In the genomic region with DNA sequence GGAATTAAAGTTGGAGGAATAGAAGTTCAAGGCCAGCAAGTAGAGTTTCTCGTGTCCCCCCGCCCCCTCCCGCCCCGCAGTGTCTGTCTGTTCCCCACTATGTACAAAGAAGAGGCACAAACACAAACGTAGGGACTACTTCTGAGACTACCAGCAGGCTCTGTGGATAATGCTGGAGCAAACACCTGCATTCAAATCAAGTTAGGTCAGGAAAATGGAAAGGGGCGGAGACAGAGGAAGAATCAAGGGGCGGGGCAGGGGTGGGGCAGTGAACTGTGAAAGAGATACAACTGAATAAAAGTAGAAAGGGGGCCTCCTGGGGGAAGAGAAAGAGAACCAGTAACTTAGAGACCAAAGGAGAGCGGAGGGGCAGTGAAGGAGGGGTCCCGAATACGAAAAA, we compare ENCODE assay signal across 13 mouse cellular contexts. TPM values are rescaled to one million over a fixed set of nuclear protein-coding genes. Genes with fewer than 3 reads are reported as not detected.
A peak's percentile ranks its signal among the peaks of the same experiment; 100 is the strongest.
DNase-seq lines count a peak whose midpoint lies in the region; ATAC-seq lines count a peak whose summit lies in the region.
"Had no signal": no experiment of that assay in that cellular context is flagged by ENCODE, and none has a peak within 500 bp of the region (broad histone marks: within the 10 kb centered on the region; RNA-seq: fewer than 3 reads in every experiment).

No protein-coding gene starts in this region.

- peaks cover 11% of the 10 kb centered on the region for H3K4me1 ChIP-seq in kidney, embryonic 16.5 days (ENCODE audit: insufficient read depth, low read length)
- peaks cover 23% of the 10 kb centered on the region for H3K4me1 ChIP-seq in hindbrain, embryonic 12.5 days
- peaks cover 22% of the 10 kb centered on the region for H3K4me1 ChIP-seq in neural tube, embryonic 13.5 days (replicated peaks)
- H3K4me1 ChIP-seq: intestine, embryonic 15.5 days had no signal

- H3K4me2 ChIP-seq in kidney, embryonic 16.5 days (replicated peaks; ENCODE audit: low read depth, low read length) = 0 out of 2 replicates have a peak overlapping the region, but pooled peaks have one; percentile 3
- H3K4me2 ChIP-seq in hindbrain, embryonic 12.5 days (replicated peaks) = peak overlapping the region; percentile 58
- H3K4me2 ChIP-seq in neural tube, embryonic 13.5 days = peak overlapping the region; percentile 59
- H3K4me2 ChIP-seq: intestine, embryonic 15.5 days had no signal

- H3K9ac ChIP-seq in kidney, embryonic 16.5 days (replicated peaks; ENCODE audit: low read length) = no peak overlapping the region
- H3K9ac ChIP-seq in hindbrain, embryonic 12.5 days = no peak overlapping the region
- H3K9ac ChIP-seq in neural tube, embryonic 13.5 days = no peak overlapping the region
- H3K9ac ChIP-seq: intestine, embryonic 15.5 days; lung, embryonic 14.5 days had no signal

- WGBS in kidney, embryonic 16.5 days = 10% methylated on average over 10 of the region's 10 CpGs
- 3% methylated on average over 10 of the region's 10 CpGs for WGBS in hindbrain, embryonic 12.5 days
- 6% methylated on average over 10 of the region's 10 CpGs for WGBS in neural tube, embryonic 13.5 days

- H3K4me3 ChIP-seq in kidney, embryonic 16.5 days (ENCODE audit: low read length) = no peak overlapping the region
- H3K4me3 ChIP-seq in hindbrain, embryonic 12.5 days = no peak overlapping the region
- H3K4me3 ChIP-seq in neural tube, embryonic 13.5 days = no peak overlapping the region
- H3K4me3 ChIP-seq: intestine, embryonic 15.5 days had no signal

- DNase-seq in embryo, embryonic 10.5 days (ENCODE audit: low spot score) = peak; percentile 61
- DNase-seq in embryo, embryonic 10 days (ENCODE audit: low spot score) = no peak
- DNase-seq in kidney, postnatal 4 days = no peak
- no peak for DNase-seq in left cerebral cortex, postnatal 36 days (ENCODE audit: low spot score in 2 of 2)
- DNase-seq in frontal cortex, postnatal 25 days (ENCODE audit: low spot score in 2 of 2) = no peak
- DNase-seq: cerebellum, adult 18-20 months; liver; right cerebral cortex, postnatal 25 days had no signal

- no peaks in the 10 kb centered on the region for H3K36me3 ChIP-seq in kidney, embryonic 16.5 days (ENCODE audit: insufficient read depth, low read length)
- no peaks in the 10 kb centered on the region for H3K36me3 ChIP-seq in hindbrain, embryonic 12.5 days
- no peaks in the 10 kb centered on the region for H3K36me3 ChIP-seq in neural tube, embryonic 13.5 days
- H3K36me3 ChIP-seq: intestine, embryonic 15.5 days had no signal

- no peak for ATAC-seq in kidney, embryonic 16.5 days (ENCODE audit: low FRiP score, low TSS enrichment)
- ATAC-seq in hindbrain, embryonic 12.5 days (ENCODE audit: low FRiP score) = peak; percentile 29; the same call in 1 of the 2 replicates
- no peak for ATAC-seq in neural tube, embryonic 13.5 days (ENCODE audit: low read depth)
- ATAC-seq: intestine, embryonic 15.5 days had no signal

- H3K9me3 ChIP-seq in kidney, embryonic 16.5 days (ENCODE audit: low read length) = no peaks in the 10 kb centered on the region
- H3K9me3 ChIP-seq in hindbrain, embryonic 12.5 days (replicated peaks) = no peaks in the 10 kb centered on the region
- no peaks in the 10 kb centered on the region for H3K9me3 ChIP-seq in neural tube, embryonic 13.5 days
- H3K9me3 ChIP-seq: intestine, embryonic 15.5 days had no signal

- H3K27me3 ChIP-seq in kidney, embryonic 16.5 days (ENCODE audit: insufficient read depth, low read length) = peaks cover 51% of the 10 kb centered on the region
- H3K27me3 ChIP-seq in hindbrain, embryonic 12.5 days = peaks cover 36% of the 10 kb centered on the region
- H3K27me3 ChIP-seq in neural tube, embryonic 13.5 days = peaks cover 33% of the 10 kb centered on the region

- H3K27ac ChIP-seq in kidney, embryonic 16.5 days (ENCODE audit: low read length) = no peak overlapping the region
- no peak overlapping the region for H3K27ac ChIP-seq in hindbrain, embryonic 12.5 days
- no peak overlapping the region for H3K27ac ChIP-seq in neural tube, embryonic 13.5 days (replicated peaks)
- H3K27ac ChIP-seq: intestine, embryonic 15.5 days had no signal

- intact Hi-C loops in left cerebral cortex, postnatal 36 days (cut with DNase I) = no loop called here

RNA-seq across cellular contexts. Expression of a gene that starts 19.4 kb away (rescaled TPM):
- 11.7 and 17.6 TPM in 2 replicates for polyA plus RNA-seq in kidney, embryonic 16.5 days (2015; fragmentation: Nextera tagmentation; extraction: Ambion mirVana)
- 25.5 and 25.7 TPM in 2 replicates for polyA plus RNA-seq in hindbrain, embryonic 12.5 days (2016; fragmentation: Nextera tagmentation; extraction: Ambion mirVana)
- polyA plus RNA-seq in neural tube, embryonic 13.5 days (2015; fragmentation: Nextera tagmentation; extraction: Ambion mirVana) = 43.1 and 44.9 TPM in 2 replicates
- total RNA-seq in left cerebral cortex, postnatal 36 days (2021) = 10 to 100 TPM; 43.0 to 54.7 TPM

Comparison
In these comparisons a context has a peak if more than half of its experiments do, and no peak if none do; other contexts are left out.
1. H3K4me2 ChIP-seq: peak in every context shown above with its lines; median percentile 59 in neural tube, embryonic 13.5 days; 58 in hindbrain, embryonic 12.5 days; 3 in kidney, embryonic 16.5 days.